Mouse (Mus musculus) heart, adult 18-20 months (tissue): Measurements from ENCODE around the gene Chmp1a. TPM values are rescaled to one million over a fixed set of nuclear protein-coding genes. Genes with fewer than 3 reads are reported as not detected.
"Not testable (repeated sequence)": the region's sequence is repeated elsewhere in the genome, so short reads cannot be mapped to it uniquely, and the experiment has no call there.

Experiments used
- DNase-seq, 2 experiments: peaks; one replicate each; pipeline ENCODE4 v3.0.0; 2021 to 2022; ENCODE audit warnings: mixed read lengths in 1 of 2
- total RNA-seq, 2 experiments: library from RNA; stranded (reverse); gene quantifications; 2 replicates each; pipeline ENCODE4 v1.2.3; 2021

Chmp1a gene
- total RNA-seq, 2 experiments from 2014 or later: 56.4 to 68.6 TPM

DNA sequence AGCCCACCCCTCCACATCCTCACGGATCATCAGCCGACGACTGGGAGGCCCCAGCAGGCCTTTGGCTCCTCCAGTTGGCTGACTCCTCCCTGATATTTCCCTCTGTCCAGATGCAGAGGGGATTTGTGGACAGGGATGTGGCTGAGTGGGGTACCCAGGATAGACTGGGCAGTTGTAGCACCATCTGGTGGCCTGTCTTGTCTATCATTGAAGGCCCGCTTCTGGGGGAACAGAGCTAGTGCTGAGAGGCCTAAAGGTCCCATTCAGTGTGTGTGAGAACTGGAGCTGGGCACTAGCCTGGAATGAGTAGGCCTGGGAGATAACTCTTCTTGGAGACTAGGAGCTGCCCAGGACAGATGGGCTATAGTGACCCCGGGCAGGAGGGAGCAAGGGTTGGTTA lies 19.2 kb upstream of the Chmp1a start:
- DNase-seq: peak in 1 of 2 experiments; percentile 28

DNA sequence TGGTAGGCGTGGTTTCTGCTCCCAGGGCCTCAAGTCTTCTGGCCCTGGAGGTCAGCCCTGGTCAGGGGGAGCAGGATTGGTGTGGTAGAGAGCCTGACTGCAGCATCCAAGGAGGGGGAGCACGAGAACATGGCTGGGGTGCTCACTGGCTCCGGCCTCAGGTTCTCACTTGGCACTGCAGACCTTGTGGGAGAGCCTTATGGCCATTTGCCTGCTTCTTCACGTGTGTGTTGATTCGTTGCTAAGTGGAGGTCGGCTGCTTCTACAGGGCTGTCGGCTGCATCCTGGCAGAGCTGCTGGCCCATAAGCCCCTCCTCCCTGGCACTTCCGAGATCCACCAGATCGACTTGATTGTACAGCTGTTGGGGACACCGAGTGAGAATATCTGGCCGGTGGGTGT lies 17.8 kb upstream of the Chmp1a start:
- DNase-seq: not testable (repeated sequence)

DNA sequence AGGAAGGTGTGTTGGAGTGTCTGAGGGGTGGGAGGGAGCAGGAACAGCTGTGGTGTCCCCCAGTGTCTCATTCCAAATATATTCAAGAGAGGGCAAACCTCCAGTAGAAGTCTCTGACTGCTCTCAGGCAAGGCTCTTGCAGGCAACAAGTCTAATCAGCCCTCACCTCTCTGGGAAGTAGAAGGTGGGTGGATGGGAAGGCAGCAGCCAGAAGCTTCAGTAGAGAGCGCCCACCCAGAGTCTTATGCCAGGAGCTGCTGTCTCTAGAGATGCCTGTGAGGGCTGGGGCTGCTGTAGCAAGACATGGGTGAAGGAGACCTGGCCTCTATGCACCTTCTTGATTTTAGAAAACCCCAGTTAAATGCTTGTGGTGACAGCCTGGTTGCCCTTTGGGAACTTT lies 15.9 kb upstream of the Chmp1a start:
- DNase-seq: no peak

DNA sequence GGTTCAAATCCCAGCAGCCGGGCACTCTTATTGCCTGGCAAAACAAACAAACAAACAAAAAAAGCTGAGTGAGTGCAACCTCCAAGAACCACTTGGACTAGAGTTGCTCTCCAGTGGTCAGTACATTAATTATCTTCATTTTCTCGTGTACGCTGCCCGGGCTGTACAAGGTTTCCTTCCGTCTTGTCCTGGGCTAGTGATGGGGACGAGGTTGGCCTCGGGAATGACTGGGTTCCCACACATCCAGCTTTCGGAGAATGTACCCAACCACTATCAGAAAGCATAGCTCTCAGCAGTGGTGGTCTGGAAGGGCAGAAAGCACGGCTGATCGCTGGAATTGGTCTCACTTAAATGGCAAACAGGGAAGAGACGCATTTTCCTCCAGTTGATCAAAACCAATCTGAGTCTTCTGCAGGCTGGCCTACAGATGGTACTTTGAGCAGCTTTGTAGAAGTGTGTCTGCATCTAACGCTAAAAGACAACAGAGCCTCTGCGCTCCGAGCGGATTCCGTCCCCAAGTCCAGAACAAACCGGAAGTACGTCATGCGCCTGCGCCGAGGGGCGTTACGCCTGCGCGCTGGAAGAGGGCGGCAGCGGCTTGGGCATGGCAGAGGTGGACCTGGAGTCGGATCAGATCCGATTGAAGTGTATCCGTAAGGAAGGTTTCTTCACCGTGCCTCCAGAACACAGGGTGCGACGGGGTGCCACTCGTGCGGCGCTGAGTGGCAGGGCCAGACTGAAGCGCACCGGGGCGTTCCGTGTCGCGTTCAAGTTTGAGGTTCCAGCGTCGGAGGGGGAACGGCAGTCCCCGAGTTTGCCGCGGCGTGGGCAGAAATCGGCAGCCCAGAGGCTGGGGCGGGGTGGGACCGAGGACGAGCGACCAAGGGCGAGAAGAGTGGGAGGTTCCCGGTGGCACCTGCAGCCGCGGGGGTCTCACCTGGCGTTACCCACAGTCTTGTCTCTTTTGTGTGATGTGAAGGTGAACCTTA lies 12.0 kb upstream of the Chmp1a start, which contains the start of gene Cdk10:
TSS of gene Cdk10 (plus strand) at position 565 of the 989 bp plus-strand sequence.
- peak; percentile 96 to 98 for DNase-seq

GRCm38 (mm10) chr8:123220917-123221316 lies 8.4 kb upstream of the Chmp1a start:
- DNase-seq: no peak

- peak; percentile 55 to 84 for DNase-seq
These were observed 2.9 kb upstream of the Chmp1a start for GRCm38 (mm10) chr8:123215430-123215829.

GRCm38 (mm10) chr8:123213118-123213772 lies 682 bp upstream of the Chmp1a start:
- DNase-seq: peak in 1 of 2 experiments; percentile 48

GRCm38 (mm10) chr8:123211876-123212275 lies 687 bp downstream of the Chmp1a start:
- DNase-seq: no peak

DNA sequence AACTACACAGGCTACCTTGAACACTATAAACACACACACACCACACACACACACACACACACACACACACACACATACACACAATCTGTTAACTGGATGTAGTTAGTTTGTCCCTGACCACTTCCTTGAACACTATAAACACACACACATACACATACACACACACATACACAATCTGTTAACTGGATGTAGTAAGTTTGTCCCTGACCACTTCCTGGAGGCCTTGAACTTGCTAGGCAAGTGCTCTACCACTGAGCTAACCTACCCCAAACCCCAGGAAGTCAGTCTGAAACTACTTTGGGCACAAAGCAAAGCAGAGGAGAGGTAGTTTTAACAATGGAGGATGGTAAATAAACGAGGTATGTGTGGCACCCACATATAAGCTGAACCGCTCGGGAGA lies 9.0 kb downstream of the Chmp1a start:
- no peak for DNase-seq

GRCm38 (mm10) chr8:123202288-123202687 lies 10.3 kb downstream of the Chmp1a start:
- peak; percentile 51 to 87 for DNase-seq

GRCm38 (mm10) chr8:123199864-123200263 lies 12.7 kb downstream of the Chmp1a start:
- no peak for DNase-seq

- not testable (repeated sequence) for DNase-seq
These were observed 15.5 kb downstream of the Chmp1a start for GRCm38 (mm10) chr8:123197016-123197415.

DNA sequence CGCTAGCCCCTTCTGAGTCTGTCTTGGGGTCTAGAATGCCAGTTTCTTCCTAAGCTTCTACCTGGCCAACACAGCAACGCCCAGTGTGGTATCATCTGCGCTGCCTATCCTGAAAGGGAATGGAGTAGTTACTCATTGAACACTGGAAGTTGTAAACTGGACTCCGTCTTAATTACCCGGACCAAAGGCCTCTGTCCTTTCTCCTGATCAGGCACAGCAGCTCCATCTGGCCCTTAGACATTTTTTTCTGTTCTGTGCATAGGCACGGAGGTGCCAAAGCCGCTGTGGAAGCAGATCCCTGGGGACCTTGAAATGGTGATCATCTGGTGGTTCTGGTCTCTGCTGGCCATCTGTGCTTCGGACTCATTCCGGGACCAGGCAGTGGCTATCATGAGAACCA lies 18.8 kb downstream of the Chmp1a start:
- DNase-seq: no peak

DNA sequence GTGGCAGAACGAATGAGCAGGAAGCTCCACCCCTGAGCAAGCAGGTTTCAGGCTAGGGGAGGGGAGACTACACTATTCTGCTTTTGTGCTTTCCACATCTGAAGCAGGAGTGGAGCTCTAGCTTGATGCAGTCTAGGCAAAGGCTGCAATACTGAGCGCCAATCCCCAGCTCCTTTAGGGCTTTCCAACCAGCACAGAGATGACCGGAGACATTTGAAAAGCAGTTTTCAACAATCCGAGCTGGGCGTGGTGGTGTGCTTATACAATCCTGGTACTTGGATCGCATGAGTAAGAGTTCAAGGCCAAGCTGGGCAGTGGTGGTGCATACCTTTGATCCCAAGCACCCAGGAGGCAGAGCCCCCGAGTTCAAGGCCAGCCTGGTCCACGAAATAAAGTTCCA lies 20.7 kb downstream of the Chmp1a start:
- no peak for DNase-seq

DNA sequence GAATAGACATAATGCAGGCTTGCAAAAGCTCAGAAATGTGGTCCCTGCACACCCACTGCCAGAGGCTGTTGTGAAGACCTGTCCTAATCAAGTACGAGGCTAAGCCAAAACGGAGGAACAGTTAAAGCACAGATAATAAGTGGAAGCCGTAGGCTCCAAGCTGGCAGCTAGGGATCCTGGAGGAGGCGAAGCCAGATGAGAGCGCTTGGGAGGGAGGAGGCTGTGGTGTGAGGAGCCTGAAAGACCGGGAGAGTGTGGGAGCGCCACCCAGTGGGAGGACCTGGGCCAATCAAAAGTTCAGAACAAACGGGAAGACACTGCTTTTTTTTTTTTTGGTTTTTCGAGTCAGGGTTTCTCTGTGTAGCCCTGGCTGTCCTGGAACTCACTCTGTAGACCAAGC lies 21.9 kb downstream of the Chmp1a start:
- DNase-seq: peak; percentile 75 to 89

DNA sequence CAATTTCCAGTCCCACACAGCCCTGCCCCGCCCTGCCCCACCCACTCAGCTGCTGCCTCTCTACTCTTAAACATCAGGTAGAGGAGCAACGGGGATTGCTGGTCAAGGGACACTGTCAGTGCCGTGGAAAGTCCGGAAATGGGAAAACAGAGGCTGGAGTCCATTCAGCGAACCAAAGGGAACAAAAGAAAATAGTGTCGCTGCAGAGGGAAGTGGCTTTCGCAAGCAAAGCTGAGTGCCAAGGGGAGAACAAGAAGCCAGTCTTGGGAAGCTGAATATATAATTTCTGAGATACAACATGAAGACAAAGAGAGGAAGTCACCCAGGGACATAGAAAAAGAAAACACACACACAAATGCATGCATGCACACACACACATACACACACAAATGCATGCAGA lies 23.7 kb downstream of the Chmp1a start:
- peak in 1 of 2 experiments; percentile 35 for DNase-seq

DNA sequence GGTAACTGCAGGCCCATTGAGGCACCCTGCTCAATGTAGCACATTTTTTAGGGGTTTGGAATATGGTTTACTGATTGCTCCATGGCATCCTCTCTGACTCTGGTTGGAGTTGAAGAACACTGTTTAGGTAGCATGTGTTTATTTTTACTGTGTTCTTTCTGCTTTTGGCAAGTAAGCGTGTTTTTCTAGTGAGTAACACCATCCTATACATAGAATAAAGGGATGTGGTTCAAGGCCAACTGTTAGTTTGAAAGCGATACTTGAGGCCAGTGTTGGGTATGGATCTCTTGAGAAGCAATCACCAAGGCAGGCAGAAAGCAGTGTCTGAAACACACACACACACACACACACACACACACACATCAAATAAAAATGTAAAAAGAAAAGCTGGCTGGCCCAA lies 24.6 kb downstream of the Chmp1a start:
- DNase-seq: no peak

- peak; percentile 82 to 89 for DNase-seq
These were observed 26.8 kb downstream of the Chmp1a start, which contains the start of gene Dpep1 for GRCm38 (mm10) chr8:123185566-123186409. Gene Dpep1, plus strand, starts transcription at chr8:123186242.

GRCm38 (mm10) chr8:123181391-123181790 lies 31.2 kb downstream of the Chmp1a start:
- peak; percentile 78 to 85 for DNase-seq

GRCm38 (mm10) chr8:123157888-123158465 lies 54.6 kb downstream of the Chmp1a start, which contains the start of gene Sult5a1:
Gene Sult5a1, minus strand, starts transcription at chr8:123158315.
- no peak for DNase-seq

GRCm38 (mm10) chr8:123156070-123156773 lies 56.3 kb downstream of the Chmp1a start:
- no peak for DNase-seq
